Mouse (Mus musculus) midbrain, embryonic 15.5 days (tissue): ENCODE measurements around the gene Psmc3ip. TPM values are rescaled to one million over a fixed set of nuclear protein-coding genes. Genes with fewer than 3 reads are reported as not detected.
A peak's percentile ranks its signal among the peaks of the same experiment; 100 is the strongest.

Source experiments
- ATAC-seq: fragments of 200-750 bp; cut with Nextera tagmentation; replicated peaks from 2 replicates; pipeline ENCODE4 v1.8.0; 2017; ENCODE audit warnings: moderate TSS enrichment
- H3K27ac ChIP-seq: fragments of 300-500 bp; sonication (generic); 2 replicates; pipeline ENCODE4 v1.5.1; 2015; ENCODE audit warnings: mild to moderate bottlenecking, inconsistent platforms
- H3K27me3 ChIP-seq: fragments of 300-500 bp; sonication (generic); replicated peaks from 2 replicates; pipeline ENCODE4 v1.6.1; 2015; ENCODE audit warnings: inconsistent platforms
- H3K36me3 ChIP-seq: fragments of 300-500 bp; sonication (generic); replicated peaks from 2 replicates; pipeline ENCODE4 v1.6.1; 2015; ENCODE audit warnings: inconsistent platforms
- H3K4me1 ChIP-seq: fragments of 300-500 bp; sonication (generic); 2 replicates; pipeline ENCODE4 v1.6.1; 2015; ENCODE audit warnings: inconsistent platforms
- H3K4me2 ChIP-seq: fragments of 300-500 bp; sonication (generic); 2 replicates; pipeline ENCODE4 v1.6.1; 2015; ENCODE audit warnings: inconsistent platforms, mild to moderate bottlenecking, moderate library complexity
- H3K4me3 ChIP-seq: fragments of 300-500 bp; sonication (generic); 2 replicates; pipeline ENCODE4 v1.5.1; 2015; ENCODE audit warnings: mild to moderate bottlenecking, inconsistent platforms
- H3K9ac ChIP-seq: fragments of 300-500 bp; sonication (generic); 2 replicates; pipeline ENCODE4 v1.6.1; 2015; ENCODE audit warnings: mild to moderate bottlenecking, inconsistent platforms
- H3K9me3 ChIP-seq: fragments of 300-500 bp; sonication (generic); 2 replicates; pipeline ENCODE4 v1.6.1; 2016; ENCODE audit warnings: inconsistent platforms
- WGBS: fragments of 180-500 bp; shearing (Covaris S2); methylation state at CpG from one replicate; pipeline ENCODE4 v1.1.7; 2015; ENCODE audit warnings: mixed read lengths; 5-methylcytosine and 5-hydroxymethylcytosine counted together
- polyA plus RNA-seq: library from polyadenylated mRNA; unstranded; fragments of >200 nt; fragmentation: Nextera tagmentation; extraction: Ambion mirVana; gene quantifications from 2 replicates; pipeline ENCODE4 v1.2.1, GENCODE M21; 2015

Gene Psmc3ip
- 18.3 and 20.3 TPM in 2 replicates for polyA plus RNA-seq

DNA sequence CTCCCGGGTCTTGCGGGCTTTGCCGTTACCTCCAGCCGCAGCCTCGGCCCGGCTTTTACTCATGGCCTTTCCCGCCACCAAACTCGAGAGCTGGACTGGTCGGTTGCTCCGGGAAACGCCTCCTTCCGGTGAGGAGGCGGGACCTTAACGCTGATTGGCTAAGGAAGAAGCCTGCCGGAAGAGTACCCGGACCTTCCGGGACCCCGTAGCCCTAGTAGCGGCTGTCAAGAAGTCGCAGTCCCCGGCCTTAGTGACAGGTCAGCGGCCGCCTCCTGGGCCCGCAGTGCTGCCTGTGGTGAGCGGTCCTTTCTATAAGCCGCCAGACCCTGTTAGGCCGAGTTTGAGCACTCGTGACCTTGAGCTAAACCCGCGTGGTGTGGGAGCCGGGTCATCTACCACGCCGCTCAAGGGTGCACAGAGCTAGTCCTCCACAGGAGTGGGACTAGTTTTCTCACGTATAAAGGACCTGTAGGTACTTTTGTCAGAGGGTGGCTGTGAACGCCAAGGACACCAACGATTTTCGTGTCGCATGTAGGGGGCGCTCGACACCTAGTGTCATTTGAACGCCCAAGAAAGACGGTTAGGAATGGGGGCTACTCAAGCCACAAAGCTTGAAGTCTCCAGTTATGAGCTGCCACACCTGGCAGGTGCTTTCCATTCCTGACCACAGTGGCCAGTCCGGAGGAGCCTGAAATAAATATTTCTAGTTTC is at the start of gene Psmc3ip:
Gene Psmc3ip, minus strand, starts transcription at position 123 of the 711 bp plus-strand sequence.
- Histone ChIP-seq H3K27ac (peak within 1 kb of the TSS; percentile 90), H3K4me3 (peak within 1 kb of the TSS; percentile 68), H3K9ac (peak within 1 kb of the TSS; percentile 75), H3K4me1 (peaks cover 13% of the 10 kb centered on the region), H3K27me3 (no peaks in the 10 kb centered on the region), H3K9me3 (no peaks in the 10 kb centered on the region), H3K36me3 (peaks cover 58% of the 10 kb centered on the region), H3K4me2 (peak within 1 kb of the TSS; percentile 84)
- ATAC-seq = peak; percentile 96
- under 1% methylated on average over 43 of the region's 43 CpGs for WGBS

DNA sequence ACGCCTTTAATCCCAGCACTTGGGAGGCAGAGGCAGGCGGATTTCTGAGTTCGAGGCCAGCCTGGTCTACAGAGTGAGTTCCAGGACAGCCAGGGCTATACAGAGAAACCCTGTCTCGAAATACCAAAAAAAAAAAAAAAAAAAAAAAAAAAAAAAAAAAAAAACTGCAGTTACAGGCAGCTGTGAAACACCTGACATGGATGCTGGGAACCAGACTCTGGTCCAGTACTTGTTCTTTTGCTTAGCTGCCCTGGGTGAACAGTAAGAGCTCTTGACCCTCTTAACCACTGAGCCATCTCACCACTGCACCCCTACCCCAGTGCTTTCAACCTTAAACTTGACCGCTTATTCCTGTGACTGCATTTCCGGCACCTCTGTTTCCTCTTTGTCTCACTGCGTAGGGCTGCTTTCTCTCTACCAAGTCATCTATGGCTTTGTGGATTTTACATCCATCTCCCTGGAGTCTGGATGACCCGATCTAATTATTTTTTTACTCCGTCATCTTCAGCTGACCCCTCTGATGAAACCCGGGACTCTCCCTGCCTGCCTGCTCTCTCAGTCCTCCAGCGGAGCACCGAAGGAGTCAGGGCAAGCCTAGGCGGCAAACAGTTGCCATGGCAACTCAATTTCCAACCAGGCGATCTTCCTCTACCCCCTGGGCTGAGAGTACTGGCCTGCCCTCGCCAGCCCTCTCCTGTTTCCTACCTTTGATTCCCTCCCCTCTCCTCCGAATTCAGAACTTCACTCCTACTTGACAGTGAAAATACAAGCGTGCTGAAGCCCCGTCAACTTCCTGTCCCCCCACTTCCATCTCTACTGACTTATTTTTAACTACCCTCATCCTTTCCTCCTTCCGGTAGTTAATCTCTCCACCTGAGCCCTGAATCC is 48.3 kb upstream of the Psmc3ip start:
- Histone ChIP-seq H3K27ac (peak overlapping the region; percentile 75), H3K9ac (peak overlapping the region; percentile 34; the same call in 1 of the 2 replicates), H3K4me2 (peak overlapping the region; percentile 56), H3K9me3 (no peaks in the 10 kb centered on the region), H3K36me3 (no peaks in the 10 kb centered on the region), H3K4me1 (peaks cover 24% of the 10 kb centered on the region), H3K27me3 (no peaks in the 10 kb centered on the region), H3K4me3 (peak overlapping the region; percentile 29)
- peak; percentile 77 for ATAC-seq
- WGBS = 19% methylated on average over 19 of the region's 19 CpGs

DNA sequence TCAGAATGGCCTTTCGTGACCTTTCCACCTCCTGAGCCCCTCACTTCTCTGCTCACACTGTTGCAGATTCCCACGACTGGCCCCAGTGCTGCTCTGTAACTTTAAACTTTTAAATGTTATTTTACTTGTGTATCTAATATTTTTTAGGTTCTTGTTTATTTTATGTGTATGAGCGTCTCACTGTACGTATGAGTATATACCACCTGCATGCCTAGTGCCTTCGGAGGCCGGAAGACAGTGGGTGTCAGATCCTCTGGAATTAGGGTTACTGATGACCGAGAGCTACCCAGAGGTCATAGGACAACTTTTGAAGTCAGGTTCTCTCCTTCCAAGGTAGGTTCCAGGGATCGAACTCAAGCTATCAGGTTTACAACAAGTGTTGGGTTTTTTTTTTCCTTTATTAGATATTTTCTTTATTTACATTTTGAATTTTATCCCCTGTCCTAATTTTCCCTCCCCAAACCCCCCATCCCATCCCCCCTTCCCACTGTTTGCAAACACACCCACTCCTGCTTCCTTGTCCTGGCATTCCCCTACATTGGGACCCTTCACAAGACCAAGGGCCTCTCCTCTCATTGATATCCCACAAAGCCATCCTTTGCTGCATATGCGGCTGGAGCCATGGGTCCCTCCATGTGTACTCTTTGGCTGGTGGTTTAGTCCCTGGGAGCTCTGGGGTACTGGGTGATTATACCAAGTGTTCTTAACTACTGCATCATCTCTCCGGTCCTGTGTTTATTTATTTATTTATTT is 47.2 kb upstream of the Psmc3ip start:
- H3K27ac ChIP-seq = no peak overlapping the region
- peaks cover 25% of the 10 kb centered on the region for H3K4me1 ChIP-seq
- H3K4me2 ChIP-seq = no peak overlapping the region
- H3K9ac ChIP-seq = no peak overlapping the region
- no peak overlapping the region for H3K4me3 ChIP-seq
- no peak for ATAC-seq
- no peaks in the 10 kb centered on the region for H3K36me3 ChIP-seq
- H3K9me3 ChIP-seq = no peaks in the 10 kb centered on the region
- no peaks in the 10 kb centered on the region for H3K27me3 ChIP-seq
- 93% methylated on average over 10 of the region's 10 CpGs for WGBS

DNA sequence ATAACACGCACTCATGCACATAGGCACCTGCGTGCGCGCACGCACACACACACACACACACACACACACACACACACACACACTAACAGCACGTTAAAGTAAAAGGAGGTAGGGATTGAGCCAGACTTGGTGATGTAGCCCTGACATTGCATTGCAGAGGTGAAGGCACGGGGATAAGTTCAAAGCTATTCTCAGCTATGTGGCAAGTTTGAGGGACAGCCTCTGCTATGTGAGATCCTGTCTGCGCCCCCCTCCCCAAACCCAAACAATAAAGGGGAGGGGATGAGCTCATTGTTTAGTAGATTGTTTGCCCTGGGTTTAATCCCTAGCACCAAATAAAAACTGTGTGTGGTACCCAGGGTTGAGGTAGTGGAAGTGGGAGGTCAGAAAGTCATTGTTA is 45.9 kb upstream of the Psmc3ip start:
- no peak for ATAC-seq
- Histone ChIP-seq H3K9ac (no peak overlapping the region), H3K4me3 (no peak overlapping the region), H3K36me3 (no peaks in the 10 kb centered on the region), H3K27ac (no peak overlapping the region), H3K27me3 (no peaks in the 10 kb centered on the region), H3K9me3 (no peaks in the 10 kb centered on the region), H3K4me1 (peaks cover 17% of the 10 kb centered on the region), H3K4me2 (no peak overlapping the region)
- WGBS = 82% methylated on average over 8 of the region's 8 CpGs

DNA sequence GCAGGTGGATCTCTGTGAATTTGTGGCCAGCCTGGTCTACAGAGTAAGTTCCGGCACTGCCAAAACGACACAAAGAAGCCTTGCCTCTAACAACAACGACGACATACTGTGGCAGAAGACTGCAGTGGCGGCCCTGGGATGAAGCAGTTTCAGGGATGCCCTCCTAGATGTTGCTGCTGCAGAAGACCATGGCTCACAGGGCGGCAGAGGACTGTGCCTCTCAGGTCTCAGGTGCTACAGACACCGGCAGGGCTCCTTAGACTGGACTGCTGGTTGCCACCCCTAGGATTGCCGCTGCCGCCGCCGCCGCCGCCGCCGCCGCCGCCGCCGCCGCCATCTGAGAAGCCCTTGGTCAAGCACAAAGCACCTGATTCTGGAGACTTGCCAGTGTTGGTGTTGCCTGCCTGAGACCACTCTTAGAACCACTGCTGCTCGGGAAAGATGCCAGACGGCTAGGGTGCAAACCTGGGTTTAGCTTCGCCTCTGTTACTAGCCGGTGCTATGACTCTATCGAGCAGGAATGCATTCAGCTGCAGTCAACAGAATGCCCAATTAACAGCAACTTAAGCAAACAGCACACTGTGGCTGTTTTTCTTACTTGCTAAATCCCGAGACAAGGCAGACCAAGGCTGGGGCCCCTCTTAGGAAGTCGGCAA is 45.1 kb upstream of the Psmc3ip start:
- H3K9me3 ChIP-seq = no peaks in the 10 kb centered on the region
- H3K36me3 ChIP-seq = no peaks in the 10 kb centered on the region
- WGBS = 56% methylated on average over 27 of the region's 27 CpGs
- ATAC-seq = no peak
- H3K4me2 ChIP-seq = peak overlapping the region; percentile 50
- H3K9ac ChIP-seq = no peak overlapping the region
- peaks cover 13% of the 10 kb centered on the region for H3K4me1 ChIP-seq
- no peaks in the 10 kb centered on the region for H3K27me3 ChIP-seq
- H3K27ac ChIP-seq = peak overlapping the region; percentile 42; the same call in 1 of the 2 replicates
- H3K4me3 ChIP-seq = peak overlapping the region; percentile 20

DNA sequence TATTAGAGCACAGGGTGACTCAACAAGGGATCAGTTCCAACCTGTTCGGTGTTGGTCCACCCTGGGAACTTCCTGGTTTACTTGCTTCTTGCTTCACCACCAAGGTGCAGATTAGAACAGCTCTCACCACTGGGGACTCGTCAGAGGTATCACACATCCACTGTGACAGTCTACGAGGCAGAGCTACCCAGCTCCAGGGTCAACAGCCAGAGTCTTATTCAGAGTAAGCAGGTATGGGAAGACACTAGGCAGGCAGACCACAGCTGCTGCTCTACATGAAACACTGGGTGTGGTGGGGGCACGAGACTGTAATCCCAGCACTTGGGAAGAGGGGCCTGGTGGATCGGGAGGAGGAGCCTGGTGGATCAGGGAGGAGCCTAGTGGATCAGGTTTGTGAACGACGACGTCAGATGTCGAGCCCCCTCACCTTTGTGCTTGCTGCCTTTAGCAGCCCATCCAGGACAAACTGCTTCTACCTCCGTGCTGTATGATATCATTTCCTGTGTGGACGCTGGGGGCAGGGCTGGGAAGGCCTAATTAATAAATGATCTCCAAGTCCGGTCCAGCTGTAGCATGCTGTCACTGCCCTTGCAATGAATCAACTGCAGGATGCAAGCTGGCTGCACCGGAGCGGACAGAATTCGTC is 43.4 kb upstream of the Psmc3ip start:
- Histone ChIP-seq H3K9me3 (no peaks in the 10 kb centered on the region), H3K4me1 (peaks cover 8% of the 10 kb centered on the region), H3K9ac (peak overlapping the region; percentile 6; the same call in 1 of the 2 replicates), H3K27ac (0 out of 2 replicates have a peak overlapping the region, but pooled peaks have one; percentile 28), H3K4me2 (peak overlapping the region; percentile 38), H3K36me3 (no peaks in the 10 kb centered on the region), H3K27me3 (no peaks in the 10 kb centered on the region), H3K4me3 (peak overlapping the region; percentile 5; the same call in 1 of the 2 replicates)
- ATAC-seq = peak; percentile 42; the same call in 1 of the 2 replicates
- 23% methylated on average over 15 of the region's 15 CpGs for WGBS

DNA sequence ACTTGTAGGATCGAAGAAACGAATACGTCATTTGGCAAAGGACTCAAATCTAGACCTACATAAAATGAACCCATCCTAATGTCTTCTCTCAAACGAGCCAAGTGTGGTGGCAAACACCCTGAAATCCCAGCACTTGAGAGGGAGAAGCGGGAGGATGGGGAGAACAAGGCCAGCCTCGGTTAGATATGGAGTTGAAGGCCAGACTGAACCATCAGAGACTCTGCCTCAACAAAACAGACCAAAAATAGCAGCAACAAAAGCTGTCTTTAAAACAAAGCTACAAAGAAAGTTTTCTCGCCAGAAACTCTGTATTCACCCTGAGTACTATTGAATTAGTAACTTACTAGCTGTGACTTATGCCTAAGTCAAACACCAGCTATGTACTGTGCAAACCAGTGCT is 41.8 kb upstream of the Psmc3ip start:
- whole genome bisulfite sequencing = 80% methylated on average over 7 of the region's 7 CpGs
- H3K9me3 ChIP-seq = no peaks in the 10 kb centered on the region

DNA sequence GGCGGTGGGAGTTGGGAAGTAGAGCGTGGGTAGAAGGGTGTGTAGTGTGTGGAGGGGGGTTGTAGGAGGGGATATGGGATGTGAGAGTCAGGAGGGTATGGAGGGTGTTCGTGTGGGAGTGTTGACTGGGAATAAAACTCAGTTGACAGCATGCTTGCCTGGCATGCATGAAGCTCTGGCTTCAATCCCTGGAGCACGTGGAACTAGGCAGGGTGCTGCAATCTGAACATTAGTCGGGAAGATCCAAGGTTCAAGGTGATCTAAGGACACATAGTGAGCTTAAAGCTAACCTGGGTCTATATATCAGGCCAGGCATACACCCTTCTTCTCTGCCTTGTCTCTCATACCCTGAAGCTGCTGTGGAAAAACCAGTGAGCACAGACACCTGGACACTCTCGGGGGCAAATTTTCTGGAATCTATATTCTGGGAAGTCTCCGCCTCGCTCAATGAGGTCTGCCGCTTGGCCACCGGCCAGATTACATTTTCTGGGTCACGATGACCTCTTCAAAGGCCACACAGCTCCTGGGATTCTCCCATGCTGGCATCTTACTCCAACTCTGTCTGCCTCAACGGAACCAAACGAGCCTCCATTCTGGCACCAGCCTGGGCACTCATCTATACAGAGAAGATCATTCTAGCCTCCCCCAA is 39.1 kb upstream of the Psmc3ip start:
- 85% methylated on average over 13 of the region's 13 CpGs for WGBS
- ATAC-seq = no peak

More for the DNA sequence above, 41.8 kb upstream of the Psmc3ip start:
- Histone ChIP-seq H3K27me3 (no peaks in the 10 kb centered on the region), H3K36me3 (no peaks in the 10 kb centered on the region), H3K4me3 (no peak overlapping the region), H3K27ac (no peak overlapping the region), H3K9ac (no peak overlapping the region), H3K4me1 (peaks cover 5% of the 10 kb centered on the region; the same call in 1 of the 2 replicates), H3K4me2 (no peak overlapping the region)
- no peak for ATAC-seq

DNA sequence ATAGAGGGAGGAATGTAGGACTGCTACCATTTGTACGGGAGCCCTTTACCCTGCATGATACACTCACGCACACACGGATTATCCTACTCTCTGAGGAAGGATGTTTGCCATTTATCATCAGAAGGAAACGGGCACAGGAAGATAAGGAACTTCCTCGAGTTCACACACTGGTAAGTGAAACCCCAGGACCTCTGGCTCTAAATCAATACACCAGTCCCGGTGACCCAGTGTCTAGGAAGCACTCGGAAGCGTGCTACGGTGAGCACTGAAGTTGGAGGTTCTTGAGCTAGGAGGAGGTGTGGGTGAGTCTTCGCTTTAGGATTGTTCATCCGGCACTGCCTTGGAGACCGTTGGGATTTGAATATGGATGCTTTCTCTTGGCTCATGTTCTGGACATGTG is 37.8 kb upstream of the Psmc3ip start:
- WGBS = 85% methylated on average over 12 of the region's 12 CpGs
- no peaks in the 10 kb centered on the region for H3K36me3 ChIP-seq
- no peak for ATAC-seq

More for the DNA sequence above, 39.1 kb upstream of the Psmc3ip start:
- H3K27me3 ChIP-seq = no peaks in the 10 kb centered on the region
- no peaks in the 10 kb centered on the region for H3K36me3 ChIP-seq
- H3K4me2 ChIP-seq = no peak overlapping the region
- no peak overlapping the region for H3K27ac ChIP-seq
- no peak overlapping the region for H3K9ac ChIP-seq
- no peak overlapping the region for H3K4me3 ChIP-seq
- no peaks in the 10 kb centered on the region for H3K9me3 ChIP-seq
- peaks cover 5% of the 10 kb centered on the region; the same call in 1 of the 2 replicates for H3K4me1 ChIP-seq

DNA sequence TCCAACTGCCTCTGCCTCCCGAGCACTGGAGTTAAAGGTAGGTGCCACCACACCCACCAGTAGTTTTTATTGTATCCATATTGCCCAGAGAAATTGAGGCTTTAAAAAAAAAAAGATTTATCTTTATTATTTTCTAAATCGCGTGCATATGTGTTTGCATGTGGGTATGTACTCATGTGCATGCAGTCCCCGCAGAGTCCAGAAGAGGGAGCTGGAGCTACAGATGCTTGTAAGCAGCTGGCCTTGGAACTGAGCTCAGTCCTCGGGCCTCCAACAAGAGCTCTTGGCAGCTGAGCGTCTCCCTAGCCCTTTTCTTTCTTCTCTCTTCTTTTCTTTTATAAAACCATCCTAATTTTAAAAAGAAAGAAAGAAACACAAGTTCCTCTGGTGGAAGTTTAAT is 36.5 kb upstream of the Psmc3ip start:
- Histone ChIP-seq H3K4me2 (no peak overlapping the region), H3K4me3 (no peak overlapping the region), H3K36me3 (peaks cover 2% of the 10 kb centered on the region), H3K27me3 (no peaks in the 10 kb centered on the region), H3K9me3 (no peaks in the 10 kb centered on the region), H3K9ac (no peak overlapping the region), H3K4me1 (no peaks in the 10 kb centered on the region), H3K27ac (no peak overlapping the region)
- ATAC-seq = no peak
- 83% methylated on average over 6 of the region's 6 CpGs for WGBS

More for the DNA sequence above, 37.8 kb upstream of the Psmc3ip start:
- H3K4me1 ChIP-seq = no peaks in the 10 kb centered on the region
- H3K9ac ChIP-seq = no peak overlapping the region
- no peak overlapping the region for H3K27ac ChIP-seq
- H3K27me3 ChIP-seq = no peaks in the 10 kb centered on the region
- no peak overlapping the region for H3K4me3 ChIP-seq
- no peak overlapping the region for H3K4me2 ChIP-seq
- H3K9me3 ChIP-seq = no peaks in the 10 kb centered on the region

DNA sequence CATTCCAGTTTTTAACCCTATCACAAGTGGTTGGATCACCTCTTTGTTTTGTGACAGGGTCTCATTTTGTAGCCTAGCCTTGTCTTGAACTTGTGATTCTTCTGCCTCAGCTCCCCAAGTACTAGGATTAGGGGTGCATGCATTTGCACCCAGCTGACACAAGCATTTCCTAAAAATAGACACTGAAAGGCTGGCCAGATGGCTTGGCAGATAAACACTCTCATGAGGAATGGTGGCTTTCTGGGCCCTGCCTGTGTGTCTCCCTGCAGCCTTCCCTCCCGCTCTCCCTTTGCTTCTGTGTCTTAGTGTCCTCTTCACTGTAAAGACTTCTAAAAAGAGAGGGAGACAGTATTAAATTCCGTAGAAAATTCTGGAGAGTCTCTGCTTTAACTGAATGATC is 36.0 kb upstream of the Psmc3ip start:
- Histone ChIP-seq H3K4me3 (no peak overlapping the region), H3K9me3 (no peaks in the 10 kb centered on the region), H3K4me2 (no peak overlapping the region), H3K9ac (no peak overlapping the region), H3K27ac (no peak overlapping the region), H3K27me3 (no peaks in the 10 kb centered on the region), H3K36me3 (peaks cover 8% of the 10 kb centered on the region), H3K4me1 (no peaks in the 10 kb centered on the region)
- ATAC-seq = no peak
- WGBS = 92% methylated on average over 2 of the region's 2 CpGs
